Mouse (Mus musculus) brown adipose tissue, adult 24 weeks (tissue): ENCODE data around the gene Pde3b. TPM values are rescaled to one million over a fixed set of nuclear protein-coding genes. Genes with fewer than 3 reads are reported as not detected.
"Not testable (repeated sequence)": the region's sequence is repeated elsewhere in the genome, so short reads cannot be mapped to it uniquely, and the experiment has no call there.

Source experiments
- H3K27ac ChIP-seq: fragments of 200-500 bp; replicated peaks from 2 replicates; pipeline ENCODE4 v1.5.1; 2012; ENCODE audit warnings: low read depth, mild to moderate bottlenecking, low read length
- H3K4me1 ChIP-seq: fragments of 200-500 bp; 2 replicates; pipeline ENCODE4 v1.6.1; 2012; ENCODE audit warnings: low read length, mixed read lengths; ENCODE audit not compliant: control insufficient read depth, insufficient read depth, insufficient read length
- H3K4me3 ChIP-seq: fragments of 200-500 bp; 2 replicates; pipeline ENCODE4 v1.5.1; 2012; ENCODE audit warnings: low read depth, mild to moderate bottlenecking, low read length, moderate library complexity; ENCODE audit not compliant: insufficient read depth
- polyA plus RNA-seq: library from polyadenylated mRNA; stranded (reverse); fragments of >200 nt; gene quantifications from 2 replicates; pipeline ENCODE4 v1.2.4, GENCODE M21; 2012; ENCODE audit not compliant: missing spikeins, insufficient read depth, insufficient read length

Gene Pde3b
- polyA plus RNA-seq, result 93.1 and 120 TPM in 2 replicates

DNA sequence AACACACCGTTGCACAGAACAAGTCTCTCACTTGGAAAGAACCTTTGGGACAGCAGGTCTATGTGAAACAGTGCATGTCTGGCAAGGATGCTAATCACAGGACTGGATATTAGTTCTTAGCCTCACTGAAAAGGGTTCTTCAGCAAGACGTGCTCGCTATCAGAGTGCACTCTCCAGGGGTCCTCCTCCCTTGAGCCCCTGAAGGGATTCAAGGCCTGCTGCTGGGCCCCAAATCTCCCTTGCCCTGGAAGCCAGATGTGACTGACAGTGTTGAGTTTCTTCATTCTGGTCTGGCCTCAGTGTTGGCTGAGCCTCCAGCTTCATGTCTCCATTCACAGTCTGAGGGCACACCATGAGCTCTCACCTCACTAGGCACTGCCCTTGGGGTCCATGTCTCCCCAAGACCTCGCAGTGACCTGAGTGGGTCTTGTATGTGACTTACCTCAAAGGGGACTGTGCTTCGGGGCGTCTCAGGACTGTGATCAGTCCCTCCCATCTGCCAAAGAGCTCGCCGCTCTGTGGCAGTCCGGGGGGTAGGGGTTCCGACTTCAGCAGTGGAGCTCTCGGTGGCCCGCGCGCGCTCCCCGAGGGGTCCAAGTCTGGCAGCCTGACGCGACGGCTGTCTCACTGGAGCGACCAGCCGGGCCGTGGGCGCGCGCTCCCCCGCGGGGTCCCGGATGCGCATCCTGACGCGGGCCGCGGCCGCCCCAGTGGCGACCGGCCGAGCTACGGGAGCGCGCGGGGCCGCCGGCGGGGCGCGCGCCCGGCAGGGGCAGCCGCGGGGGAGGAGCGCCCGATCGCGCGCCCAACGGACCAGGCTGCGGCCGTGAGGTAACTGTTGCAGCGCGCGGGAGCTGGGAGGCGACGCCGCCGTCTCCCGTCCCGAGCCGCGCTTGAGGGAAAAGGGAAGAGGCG, at the start of gene Pde3b:
Gene Pde3b, plus strand, starts transcription at position 861 of the 915 bp plus-strand sequence.
- Histone ChIP-seq H3K27ac (peak within 1 kb of the TSS; percentile 98), H3K4me1 (no peaks in the 10 kb centered on the region), H3K4me3 (peak within 1 kb of the TSS; percentile 89)

DNA sequence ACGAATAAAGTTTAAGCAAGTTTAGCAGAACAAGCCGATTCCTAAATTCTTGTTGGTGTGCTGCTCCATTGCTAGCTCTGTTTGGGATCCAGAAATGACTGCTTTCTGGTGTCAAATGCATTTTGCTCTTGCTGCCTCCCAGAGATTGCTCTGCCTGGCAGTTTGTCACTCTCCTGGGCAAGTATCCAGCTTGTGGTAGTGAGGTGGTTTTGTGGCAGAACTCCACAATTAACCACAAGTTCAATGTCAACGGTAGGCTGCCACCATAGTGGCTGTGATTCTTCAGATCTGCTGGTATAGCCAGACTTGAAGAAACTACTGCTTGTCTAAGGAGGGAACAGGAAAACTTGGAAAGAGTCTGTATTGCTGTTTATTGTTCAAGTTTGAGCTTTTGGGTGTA, 13.0 kb upstream of the Pde3b start:
- H3K4me1 ChIP-seq, result no peaks in the 10 kb centered on the region

DNA sequence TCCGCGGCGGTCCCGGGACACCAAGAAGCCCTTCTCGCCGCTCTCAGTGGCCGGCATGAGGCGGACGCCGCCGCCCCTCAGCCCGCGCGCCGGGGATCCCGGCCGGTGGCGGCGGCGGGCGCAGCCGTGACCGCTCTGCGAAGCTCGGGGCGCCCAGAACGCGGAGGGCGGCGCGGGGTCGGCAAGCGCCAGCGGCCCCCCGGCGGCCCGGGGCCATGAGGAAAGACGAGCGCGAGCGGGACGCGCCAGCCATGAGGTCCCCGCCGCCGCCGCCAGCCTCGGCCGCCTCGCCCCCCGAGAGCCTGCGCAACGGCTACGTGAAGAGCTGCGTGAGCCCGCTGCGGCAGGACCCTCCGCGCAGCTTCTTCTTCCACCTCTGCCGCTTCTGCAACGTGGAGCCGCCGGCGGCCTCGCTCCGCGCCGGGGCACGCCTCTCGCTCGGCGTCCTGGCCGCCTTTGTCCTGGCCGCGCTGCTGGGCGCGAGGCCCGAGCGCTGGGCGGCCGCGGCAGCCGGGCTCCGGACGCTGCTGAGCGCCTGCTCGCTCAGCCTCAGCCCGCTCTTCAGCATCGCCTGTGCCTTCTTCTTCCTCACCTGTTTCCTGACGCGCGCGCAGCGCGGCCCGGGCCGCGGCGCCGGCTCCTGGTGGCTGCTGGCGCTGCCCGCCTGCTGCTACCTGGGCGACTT, 397 bp downstream of the Pde3b start:
- Histone ChIP-seq H3K4me1 (no peaks in the 10 kb centered on the region), H3K27ac (peak overlapping the region; percentile 94), H3K4me3 (peak overlapping the region; percentile 89)

More for the DNA sequence above, 13.0 kb upstream of the Pde3b start:
- no peak overlapping the region for H3K4me3 ChIP-seq
- H3K27ac ChIP-seq, result no peak overlapping the region

DNA sequence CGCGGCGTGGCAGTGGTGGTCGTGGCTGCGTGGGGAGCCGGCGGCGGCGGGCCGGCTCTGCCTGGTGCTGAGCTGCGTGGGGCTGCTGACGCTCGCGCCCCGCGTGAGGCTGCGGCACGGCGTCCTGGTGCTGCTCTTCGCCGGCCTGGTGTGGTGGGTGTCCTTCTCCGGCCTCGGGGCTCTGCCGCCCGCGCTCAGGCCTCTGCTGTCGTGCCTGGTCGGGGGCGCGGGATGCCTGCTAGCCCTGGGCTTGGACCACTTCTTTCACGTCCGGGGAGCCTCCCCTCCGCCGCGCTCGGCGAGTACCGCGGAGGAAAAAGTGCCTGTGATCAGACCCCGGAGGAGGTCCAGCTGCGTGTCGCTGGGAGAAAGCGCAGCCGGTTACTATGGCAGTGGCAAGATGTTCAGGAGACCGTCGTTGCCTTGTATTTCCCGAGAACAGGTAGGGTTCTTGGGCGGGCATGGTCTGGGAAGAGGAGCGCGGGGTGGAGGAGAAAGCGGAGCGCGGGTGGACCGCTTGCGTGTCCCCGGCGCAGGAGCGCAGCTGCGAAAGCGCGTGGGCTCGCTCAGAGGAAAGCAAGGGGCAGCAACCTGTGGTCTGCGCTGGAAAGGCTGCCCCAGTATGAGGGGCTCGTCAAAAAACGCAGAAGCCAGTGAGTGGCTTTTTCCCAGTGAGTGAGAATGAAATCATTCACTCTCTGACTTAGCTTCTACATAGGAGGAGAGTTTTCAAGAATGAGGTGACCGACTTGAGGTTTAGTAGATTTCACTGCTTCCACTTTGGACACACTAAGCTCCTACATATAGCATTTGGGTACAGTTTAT, 1.2 kb downstream of the Pde3b start:
- Histone ChIP-seq H3K27ac (peak overlapping the region; percentile 94), H3K4me3 (peak overlapping the region; percentile 89), H3K4me1 (no peaks in the 10 kb centered on the region)

DNA sequence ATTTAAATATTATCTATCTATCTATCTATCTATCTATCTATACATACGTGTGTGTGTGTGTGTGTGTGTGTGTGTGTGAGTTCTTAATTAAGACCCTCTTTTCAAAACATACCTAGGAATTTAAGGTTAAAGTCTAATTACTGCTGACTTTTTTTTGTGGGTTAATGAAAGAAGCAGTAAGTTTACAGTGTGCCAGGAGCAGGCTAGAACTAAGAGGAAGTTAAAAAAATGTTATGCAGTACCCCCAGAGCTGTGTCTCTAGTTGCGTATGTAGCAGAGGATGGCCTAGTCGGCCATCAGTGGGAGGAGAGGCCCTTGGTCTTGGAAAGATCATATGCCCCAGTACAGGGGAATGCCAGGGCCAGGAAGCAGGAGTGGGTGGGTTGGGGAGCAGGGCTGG, 4.2 kb downstream of the Pde3b start:
- not testable (repeated sequence) for H3K4me3 ChIP-seq, H3K4me1 ChIP-seq, H3K27ac ChIP-seq

DNA sequence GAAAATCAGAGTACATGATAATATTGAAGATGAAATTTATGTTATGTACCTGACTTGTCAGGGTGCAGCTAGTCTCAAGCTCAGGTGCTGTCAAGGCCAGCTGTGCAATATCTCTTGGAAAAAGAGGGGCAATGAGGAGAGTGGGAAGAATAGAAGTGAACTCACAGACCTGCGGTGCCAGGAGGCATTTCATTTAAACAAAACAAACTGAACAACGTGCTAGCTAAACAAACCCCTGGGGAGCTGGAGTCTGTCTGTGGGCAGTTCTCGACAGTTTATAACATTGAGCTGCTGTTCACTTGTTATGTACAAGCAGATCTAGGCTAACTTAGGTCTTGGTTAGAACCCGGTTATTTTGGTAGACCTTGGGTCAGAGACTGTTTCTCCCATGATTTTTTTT, 5.8 kb downstream of the Pde3b start:
- peak overlapping the region; percentile 16 for H3K27ac ChIP-seq
- no peaks in the 10 kb centered on the region for H3K4me1 ChIP-seq
- 0 out of 2 replicates have a peak overlapping the region, but pooled peaks have one; percentile 7 for H3K4me3 ChIP-seq

DNA sequence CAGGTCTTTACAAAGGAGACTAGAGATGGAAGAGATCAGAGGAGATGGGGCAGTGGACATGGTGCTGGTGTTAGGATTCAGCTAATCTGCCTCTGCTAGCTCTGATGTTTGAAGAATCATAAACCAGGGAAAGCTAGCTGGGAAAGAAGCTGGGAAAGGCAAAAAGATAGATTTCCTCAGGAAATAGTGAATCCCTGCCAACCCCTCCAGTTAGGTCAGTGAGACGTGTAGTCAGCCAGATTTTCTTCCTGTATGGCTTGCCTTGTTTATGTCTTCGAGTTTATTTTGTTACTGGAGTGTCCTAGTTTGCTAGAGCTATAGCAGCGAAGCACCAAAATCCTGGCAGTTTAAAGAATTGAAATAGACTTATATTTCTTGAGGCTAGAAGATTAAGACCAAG, 7.1 kb downstream of the Pde3b start:
- Histone ChIP-seq H3K4me3 (no peak overlapping the region), H3K27ac (0 out of 2 replicates have a peak overlapping the region, but pooled peaks have one; percentile 35)

DNA sequence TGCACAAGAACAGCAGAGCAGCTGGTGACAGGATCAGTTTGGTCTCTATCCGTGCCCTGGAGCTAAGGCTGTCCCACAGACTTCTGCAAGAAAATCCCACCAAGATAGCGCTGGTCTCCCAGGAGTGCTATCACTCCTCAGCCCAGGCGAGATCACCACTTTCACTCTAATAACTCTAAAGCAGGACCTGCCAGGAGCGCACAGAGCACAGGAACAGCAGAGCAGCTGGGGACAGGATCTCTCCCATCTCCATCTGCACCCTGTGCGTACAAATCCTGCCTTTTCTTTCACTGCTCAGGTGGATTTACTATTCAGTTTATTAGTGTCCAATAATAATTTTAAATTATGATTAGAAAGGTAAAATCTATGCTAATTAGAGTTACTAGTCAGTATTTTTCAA, 14.7 kb downstream of the Pde3b start:
- Histone ChIP-seq H3K27ac (no peak overlapping the region), H3K4me1 (no peaks in the 10 kb centered on the region; the same call in 1 of the 2 replicates), H3K4me3 (no peak overlapping the region)

More for the DNA sequence above, 7.1 kb downstream of the Pde3b start:
- H3K4me1 ChIP-seq, result no peaks in the 10 kb centered on the region

DNA sequence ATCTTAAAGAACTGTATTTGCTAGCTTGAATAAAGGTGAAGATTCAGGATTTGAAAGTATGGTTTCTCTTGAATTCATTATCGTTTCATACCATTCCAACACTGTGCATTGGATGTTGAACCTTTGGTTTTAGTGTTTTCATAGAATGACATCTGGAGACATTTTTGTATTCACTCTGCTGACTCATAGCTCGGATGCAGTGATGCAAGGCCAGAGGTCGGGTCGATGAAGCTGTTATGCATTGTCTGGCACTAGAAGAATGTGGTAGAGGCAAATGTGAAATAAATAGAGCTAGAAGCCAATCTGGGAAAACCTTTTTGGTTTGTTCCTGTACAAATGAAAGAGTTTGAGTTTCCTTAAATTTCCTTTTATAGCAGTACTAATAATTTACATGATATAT, 16.9 kb downstream of the Pde3b start:
- Histone ChIP-seq H3K4me3 (no peak overlapping the region), H3K4me1 (no peaks in the 10 kb centered on the region; the same call in 1 of the 2 replicates), H3K27ac (no peak overlapping the region)

DNA sequence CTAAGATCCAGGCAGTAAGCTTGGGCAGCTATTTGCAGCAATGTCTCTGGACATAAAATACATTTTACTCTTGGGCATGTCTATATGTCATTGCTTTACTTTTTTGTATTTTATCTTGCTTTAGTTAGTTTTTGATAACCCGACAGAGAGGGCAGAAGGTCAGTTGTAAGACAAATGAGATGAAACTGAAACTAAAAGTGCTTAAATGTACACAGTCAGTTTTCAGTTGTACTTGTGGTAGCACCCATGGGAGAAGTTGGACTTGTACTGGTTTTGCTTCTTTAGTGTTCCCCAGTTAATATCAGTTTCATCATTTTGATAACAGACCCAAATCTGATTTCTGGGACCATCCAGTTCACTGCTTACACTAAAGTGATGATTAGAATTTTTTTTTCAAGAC, 24.6 kb downstream of the Pde3b start:
- no peak overlapping the region for H3K4me3 ChIP-seq
- no peaks in the 10 kb centered on the region for H3K4me1 ChIP-seq
- H3K27ac ChIP-seq, result no peak overlapping the region

DNA sequence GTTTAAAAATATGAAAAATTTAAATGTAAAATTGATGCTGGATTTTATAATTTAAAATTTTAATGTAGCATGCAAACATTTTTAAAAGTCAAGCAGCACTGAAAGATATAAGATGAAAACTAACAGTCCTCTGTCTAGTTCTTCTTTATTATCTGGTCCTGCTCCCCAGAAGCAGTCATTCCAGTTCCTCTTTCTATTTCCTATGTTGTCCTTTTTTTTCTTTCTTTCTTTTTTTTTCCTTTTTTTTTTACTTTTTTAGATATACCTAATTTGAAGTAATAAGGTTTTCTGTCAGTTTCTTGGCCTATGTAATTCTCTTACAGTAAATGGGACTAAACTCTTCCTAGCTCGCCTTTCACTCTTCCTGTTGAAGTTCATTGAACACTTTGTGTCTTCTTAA, 25.4 kb downstream of the Pde3b start:
- H3K4me1 ChIP-seq, result no peaks in the 10 kb centered on the region
- no peak overlapping the region for H3K4me3 ChIP-seq
- no peak overlapping the region for H3K27ac ChIP-seq

DNA sequence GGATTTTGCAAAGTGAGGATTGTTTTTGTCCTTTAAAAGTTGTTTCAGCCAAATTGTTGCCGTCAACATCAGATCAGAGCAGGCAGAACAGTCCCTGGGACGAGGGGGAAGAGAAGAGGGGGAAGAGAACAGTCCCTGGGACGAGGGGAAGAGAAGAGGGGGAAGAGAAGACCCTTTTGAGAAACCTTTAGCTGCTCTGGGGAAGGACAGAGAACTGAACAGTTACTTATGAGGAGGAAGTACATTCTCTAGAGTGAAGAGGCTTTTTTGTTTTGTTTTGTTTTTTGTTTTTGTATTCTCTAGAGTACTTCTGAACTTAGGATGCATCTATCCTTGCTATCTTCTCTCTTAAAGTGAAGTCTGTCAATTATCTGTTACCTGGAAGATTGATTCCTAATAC, 37.8 kb downstream of the Pde3b start:
- H3K27ac ChIP-seq, result peak overlapping the region; percentile 70
- H3K4me1 ChIP-seq, result no peaks in the 10 kb centered on the region; the same call in 1 of the 2 replicates
- no peak overlapping the region for H3K4me3 ChIP-seq

DNA sequence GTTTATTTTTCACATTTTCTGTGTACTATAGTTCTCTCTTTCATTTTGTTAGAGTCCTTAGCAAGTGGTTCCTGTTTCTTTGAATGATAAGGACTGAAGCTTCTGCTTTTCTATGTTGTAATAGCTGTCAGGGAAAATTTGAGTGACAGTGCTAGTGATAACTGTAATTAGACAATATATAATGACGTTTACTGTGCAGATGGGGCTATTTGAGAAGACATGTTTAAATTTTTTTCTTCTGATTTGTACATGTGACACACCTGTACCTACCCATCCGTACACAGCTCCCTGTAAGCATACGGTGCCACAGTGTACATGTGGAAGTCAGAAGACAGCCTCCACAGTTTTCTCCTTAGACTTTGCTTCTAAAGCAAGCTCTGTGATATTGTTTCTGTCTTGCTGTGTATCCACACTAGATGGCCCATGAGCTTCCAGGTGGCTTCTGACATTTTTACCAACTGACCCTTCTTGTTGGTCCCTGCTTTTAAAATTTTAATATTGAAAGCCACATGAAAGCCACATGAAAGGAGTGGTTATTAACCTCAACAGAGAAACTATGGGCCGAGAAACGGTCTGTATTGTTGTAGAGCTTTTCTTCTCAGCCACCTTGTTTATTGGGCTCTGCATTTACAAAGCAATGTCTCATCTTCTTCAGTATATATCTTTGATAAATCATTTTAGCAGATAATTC, 38.4 kb downstream of the Pde3b start:
- Histone ChIP-seq H3K4me3 (no peak overlapping the region), H3K27ac (peak overlapping the region; percentile 54; the same call in 1 of the 2 replicates), H3K4me1 (no peaks in the 10 kb centered on the region; the same call in 1 of the 2 replicates)

DNA sequence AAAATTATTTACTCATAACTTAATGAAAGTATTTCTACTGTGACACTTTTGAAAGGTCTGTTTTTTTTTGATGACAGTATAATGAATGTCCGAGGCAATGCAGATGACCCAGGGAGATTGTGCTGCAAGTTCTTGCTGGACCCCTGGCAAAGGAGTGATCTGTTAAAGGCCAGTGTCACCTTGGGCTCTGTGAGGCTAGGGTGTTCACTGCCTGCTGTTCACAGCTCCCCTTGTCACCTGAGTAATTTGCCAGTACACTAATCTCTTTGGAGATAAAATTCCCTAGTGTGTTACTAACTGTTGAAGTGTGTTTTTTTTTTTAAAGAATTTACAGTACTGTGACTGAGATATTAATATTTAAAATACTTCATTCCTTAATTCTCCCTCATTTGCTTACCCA, 39.8 kb downstream of the Pde3b start:
- no peak overlapping the region for H3K4me3 ChIP-seq
- H3K27ac ChIP-seq, result no peak overlapping the region
- no peaks in the 10 kb centered on the region; the same call in 1 of the 2 replicates for H3K4me1 ChIP-seq
